Mouse (Mus musculus) lung, adult 2 months (tissue): ENCODE measurements around the gene Gnao1.

Experiments
- CTCF ChIP-seq: fragments of 200-500 bp; IDR thresholded peaks from 2 replicates; pipeline ENCODE4 v1.5.1; 2011; ENCODE audit warnings: mild to moderate bottlenecking, low read length, control low read depth; ENCODE audit not compliant: insufficient read depth
- POLR2A ChIP-seq: fragments of 200-500 bp; IDR thresholded peaks from 2 replicates; pipeline ENCODE4 v1.6.1; 2011; ENCODE audit warnings: low read depth, mild to moderate bottlenecking, control low read depth, low read length, borderline replicate concordance; ENCODE audit errors: extremely low read depth

GRCm38 (mm10) chr8:93842574-93842973, 32.8 kb downstream of the Gnao1 start:
- TF ChIP-seq POLR2A (no peak), CTCF (no peak)
